Mouse (Mus musculus) MN1 (cell line): ENCODE data around the gene Dab2.

Experiments used
- DNase-seq: peaks from one replicate; pipeline ENCODE4 v3.0.0-alpha.2; 2016; ENCODE audit warnings: low spot score

Dab2 gene

DNA sequence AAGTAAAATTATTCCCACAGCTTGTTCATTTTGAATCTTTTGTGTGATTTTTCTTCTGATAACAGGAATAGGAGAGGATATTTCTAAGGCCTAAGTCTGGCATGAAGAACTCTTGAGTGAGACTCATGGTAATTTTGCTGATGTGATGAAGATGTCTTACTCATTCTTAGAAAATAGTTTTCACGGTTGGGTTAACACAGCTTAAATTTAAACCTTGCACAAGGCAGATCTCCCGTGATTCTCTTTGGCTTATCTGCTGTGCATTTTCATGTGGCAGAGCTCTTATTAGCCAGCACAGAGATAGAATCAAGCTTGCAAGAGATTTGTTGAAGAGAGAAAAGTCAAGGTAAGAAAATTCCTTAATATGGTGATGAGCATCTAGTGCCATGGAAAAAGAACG, at the start of gene Dab2:
TSS of gene Dab2 (plus strand) at position 235 of the 400 bp plus-strand sequence.
- no peak for DNase-seq

- DNase-seq: no peak
Measured at GRCm38 (mm10) chr15:6253471-6253870, 46.1 kb upstream of the Dab2 start.

- no peak for DNase-seq
Measured at GRCm38 (mm10) chr15:6254383-6254782, 45.2 kb upstream of the Dab2 start.

GRCm38 (mm10) chr15:6257049-6257448, 42.5 kb upstream of the Dab2 start:
- no peak for DNase-seq

- DNase-seq: no peak
Measured at GRCm38 (mm10) chr15:6259957-6260740, 39.4 kb upstream of the Dab2 start.

- DNase-seq: no peak
Measured at GRCm38 (mm10) chr15:6260741-6261430, 38.7 kb upstream of the Dab2 start.

GRCm38 (mm10) chr15:6267147-6267758, 32.3 kb upstream of the Dab2 start:
- DNase-seq: no peak

- no peak for DNase-seq
Measured at GRCm38 (mm10) chr15:6278606-6279468, 20.8 kb upstream of the Dab2 start.

DNA sequence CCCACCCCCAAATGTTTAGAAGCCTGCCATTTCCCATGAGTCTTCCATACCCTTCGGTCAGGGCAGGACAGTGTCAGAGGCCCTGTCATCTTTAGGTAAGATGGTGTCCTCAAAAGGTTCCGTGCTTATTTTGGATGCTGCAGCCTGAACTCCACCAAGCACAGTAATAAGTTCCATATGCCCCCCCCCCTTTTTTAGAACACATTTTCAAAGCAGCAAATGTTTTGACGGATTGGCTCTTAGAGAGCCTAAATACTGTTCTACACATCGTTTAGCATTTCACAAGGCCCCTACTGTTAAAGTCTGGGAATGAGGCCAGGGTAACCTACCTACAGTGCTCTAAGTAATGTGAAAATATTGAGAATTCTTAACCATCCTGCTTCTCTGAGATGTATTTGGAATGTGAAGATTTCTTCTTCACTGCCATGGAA, 19.6 kb upstream of the Dab2 start:
- no peak for DNase-seq

DNA sequence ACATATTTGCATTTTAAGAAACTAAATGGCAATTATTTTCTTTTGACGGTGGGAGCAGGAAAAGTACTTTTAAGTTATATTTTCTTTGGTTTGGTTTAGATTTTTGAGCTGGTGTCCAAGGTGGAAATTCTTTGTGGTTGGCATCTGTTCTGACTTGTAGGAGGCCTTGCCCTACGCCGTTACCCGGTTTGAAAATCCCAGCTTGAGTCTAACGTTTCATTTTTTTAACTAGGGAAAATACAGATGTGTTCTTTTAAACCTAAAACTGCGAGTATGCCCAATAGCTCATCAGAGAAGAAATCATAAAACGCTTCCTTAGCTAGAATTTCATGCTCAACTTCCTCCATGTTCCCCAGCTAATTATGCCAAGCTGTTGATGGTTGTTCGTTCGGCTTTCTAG, 16.3 kb upstream of the Dab2 start:
- no peak for DNase-seq

DNA sequence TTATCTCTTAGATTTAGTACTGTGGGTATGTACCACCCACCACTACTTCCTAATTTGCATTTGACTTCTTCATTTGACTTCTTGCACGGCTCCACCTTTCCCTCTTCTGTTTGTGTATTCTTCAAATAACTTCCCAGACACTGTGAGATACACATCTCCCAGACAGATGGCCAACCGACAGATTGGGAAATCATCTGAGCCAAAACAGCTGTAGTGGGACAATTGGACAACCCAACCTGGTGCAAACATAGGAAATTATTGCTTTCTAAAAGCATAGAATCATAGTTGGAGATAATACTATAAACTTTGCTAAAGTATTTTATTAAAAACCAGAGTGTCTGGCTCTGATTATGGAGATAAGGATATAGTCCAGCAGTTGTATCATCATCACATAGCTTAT, 3.5 kb upstream of the Dab2 start:
- no peak for DNase-seq

- no peak for DNase-seq
Measured at GRCm38 (mm10) chr15:6298726-6299125, 862 bp upstream of the Dab2 start.

GRCm38 (mm10) chr15:6302219-6302618, 2.6 kb downstream of the Dab2 start:
- DNase-seq: no peak

GRCm38 (mm10) chr15:6303822-6304221, 4.2 kb downstream of the Dab2 start:
- DNase-seq: no peak

GRCm38 (mm10) chr15:6309633-6310032, 10.0 kb downstream of the Dab2 start:
- no peak for DNase-seq

- DNase-seq: no peak
Measured at GRCm38 (mm10) chr15:6310417-6310816, 10.8 kb downstream of the Dab2 start.

DNA sequence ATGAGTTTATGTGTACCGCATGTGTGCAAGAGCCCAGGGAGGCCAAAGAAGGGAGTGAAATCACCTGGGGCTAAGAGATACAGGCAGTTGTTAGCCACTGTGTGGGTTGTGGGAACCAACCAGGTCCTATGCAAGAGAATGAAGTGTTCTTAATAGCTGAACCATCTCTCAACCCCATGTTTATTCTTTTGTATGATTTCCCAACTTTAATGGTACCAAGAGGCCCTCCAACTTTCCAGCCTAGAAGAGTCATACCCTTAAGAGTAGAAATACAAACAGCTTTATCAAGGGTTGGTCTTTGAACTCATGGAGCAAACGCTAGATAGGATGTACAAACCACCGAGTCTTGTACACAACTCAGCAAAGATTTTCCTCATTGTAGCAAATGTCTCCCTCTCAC, 12.8 kb downstream of the Dab2 start:
- no peak for DNase-seq

DNA sequence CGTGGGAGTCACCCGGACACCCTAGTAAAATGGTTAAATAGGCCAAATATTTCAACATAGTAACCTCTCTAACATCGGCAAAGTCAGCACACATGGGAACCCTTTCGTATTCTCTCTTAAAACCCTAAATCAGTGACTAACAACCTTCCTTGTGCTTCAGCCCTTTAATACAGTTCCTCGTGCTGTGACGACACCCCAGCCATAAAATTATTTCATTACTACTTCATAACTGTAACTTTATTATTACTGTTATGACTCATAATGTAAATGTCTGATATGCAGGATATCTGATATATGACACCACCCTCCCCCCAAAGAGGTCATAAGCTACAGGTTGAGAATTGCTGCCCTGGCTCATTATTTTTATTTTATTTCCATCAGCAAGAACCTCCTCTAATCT, 19.8 kb downstream of the Dab2 start:
- no peak for DNase-seq

DNA sequence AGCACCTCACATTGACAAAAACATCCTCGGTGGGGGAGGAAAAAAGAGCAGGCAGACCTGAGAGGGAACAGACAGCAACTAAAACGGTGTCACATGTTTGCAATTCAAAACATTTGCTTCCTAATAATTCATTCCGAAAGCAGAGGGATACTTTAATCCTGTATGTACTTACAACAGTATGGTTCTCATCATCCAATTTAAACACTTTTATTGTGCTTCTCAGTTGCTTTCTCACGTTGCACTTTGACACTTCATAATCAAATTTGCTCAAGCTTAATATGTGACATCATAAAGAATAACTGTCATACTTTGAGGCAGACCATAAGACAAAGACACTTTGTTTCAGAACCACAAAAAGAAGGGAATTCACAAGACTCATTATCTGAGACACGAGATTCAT, 20.9 kb downstream of the Dab2 start:
- no peak for DNase-seq

GRCm38 (mm10) chr15:6321263-6321662, 21.7 kb downstream of the Dab2 start:
- DNase-seq: no peak

DNA sequence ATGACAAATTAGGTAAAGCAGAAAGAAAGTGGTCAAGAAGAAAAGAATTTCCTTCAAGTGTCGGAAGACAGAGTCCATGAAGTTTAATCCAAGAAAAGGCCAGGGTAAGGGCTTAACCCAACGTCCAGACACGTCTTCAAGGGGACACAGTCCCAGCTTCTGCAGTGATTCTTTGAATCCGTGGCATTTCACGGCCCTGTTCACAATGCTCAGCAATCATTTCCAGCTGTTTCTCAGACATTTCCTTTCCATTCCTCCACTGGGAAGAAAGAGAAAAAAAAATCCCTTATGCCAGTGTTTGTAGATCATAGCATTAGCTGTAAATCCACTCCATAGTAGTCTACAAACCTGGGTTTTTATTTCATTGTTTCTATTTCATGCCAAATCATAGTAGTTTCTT, 22.7 kb downstream of the Dab2 start:
- DNase-seq: no peak

DNA sequence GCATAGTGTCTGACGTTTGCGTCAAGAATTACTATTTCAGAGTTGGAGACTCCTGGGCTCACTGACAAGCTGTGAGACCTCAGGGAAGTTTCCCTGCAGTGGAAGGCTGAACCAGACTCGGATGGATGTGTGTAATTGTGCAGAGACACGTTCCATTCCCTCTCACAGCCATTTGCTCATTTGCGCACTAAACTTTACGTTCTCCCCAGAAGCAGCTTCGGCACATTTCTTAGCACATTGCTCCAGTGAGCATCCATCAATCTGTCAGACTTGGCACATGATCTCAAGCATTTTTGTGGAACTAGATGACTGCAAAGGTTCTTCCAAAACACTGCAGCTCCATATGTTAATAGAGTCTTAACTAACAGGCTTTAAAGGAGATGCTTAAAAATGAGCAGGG, 24.0 kb downstream of the Dab2 start:
- DNase-seq: no peak
